Mouse (Mus musculus) erythroblast, embryonic 14.5 days (primary cell): ENCODE measurements around the gene Ncbp3. TPM values are rescaled to one million over a fixed set of nuclear protein-coding genes. Genes with fewer than 3 reads are reported as not detected.
A peak's percentile ranks its signal among the peaks of the same experiment; 100 is the strongest.

Source experiments
- H3K27me3 ChIP-seq: 2 replicates; pipeline ENCODE4 v1.6.1; 2012; ENCODE audit warnings: inconsistent platforms; ENCODE audit not compliant: control insufficient read depth
- H3K36me3 ChIP-seq: 2 replicates; pipeline ENCODE4 v1.6.1; 2012; ENCODE audit warnings: mild to moderate bottlenecking, inconsistent platforms; ENCODE audit not compliant: control insufficient read depth
- H3K4me1 ChIP-seq: 2 replicates; pipeline ENCODE4 v1.6.1; 2012; ENCODE audit warnings: inconsistent platforms; ENCODE audit not compliant: control insufficient read depth
- H3K4me3 ChIP-seq: replicated peaks from 2 replicates; pipeline ENCODE3; 2012; ENCODE audit warnings: moderate library complexity, mild to moderate bottlenecking, inconsistent platforms
- H3K9me3 ChIP-seq: 2 replicates; pipeline ENCODE4 v1.6.1; 2012; ENCODE audit warnings: low read length, inconsistent platforms, mixed read lengths; ENCODE audit not compliant: control insufficient read depth
- GATA1 ChIP-seq: IDR thresholded peaks from 2 replicates; pipeline ENCODE4 v1.6.1; 2012; ENCODE audit warnings: low read length, inconsistent platforms, mixed read lengths
- TAL1 ChIP-seq: IDR thresholded peaks from 3 replicates; pipeline ENCODE4 v1.6.1; 2012; ENCODE audit warnings: low read length, inconsistent platforms, mixed read lengths
- polyA plus RNA-seq: library from polyadenylated mRNA; stranded (reverse); fragments of >175 nt; gene quantifications from 2 replicates; pipeline ENCODE4 v1.2.3, GENCODE M21; 2012

Ncbp3 gene
- polyA plus RNA-seq, 1 experiment: 0.34 TPM

DNA sequence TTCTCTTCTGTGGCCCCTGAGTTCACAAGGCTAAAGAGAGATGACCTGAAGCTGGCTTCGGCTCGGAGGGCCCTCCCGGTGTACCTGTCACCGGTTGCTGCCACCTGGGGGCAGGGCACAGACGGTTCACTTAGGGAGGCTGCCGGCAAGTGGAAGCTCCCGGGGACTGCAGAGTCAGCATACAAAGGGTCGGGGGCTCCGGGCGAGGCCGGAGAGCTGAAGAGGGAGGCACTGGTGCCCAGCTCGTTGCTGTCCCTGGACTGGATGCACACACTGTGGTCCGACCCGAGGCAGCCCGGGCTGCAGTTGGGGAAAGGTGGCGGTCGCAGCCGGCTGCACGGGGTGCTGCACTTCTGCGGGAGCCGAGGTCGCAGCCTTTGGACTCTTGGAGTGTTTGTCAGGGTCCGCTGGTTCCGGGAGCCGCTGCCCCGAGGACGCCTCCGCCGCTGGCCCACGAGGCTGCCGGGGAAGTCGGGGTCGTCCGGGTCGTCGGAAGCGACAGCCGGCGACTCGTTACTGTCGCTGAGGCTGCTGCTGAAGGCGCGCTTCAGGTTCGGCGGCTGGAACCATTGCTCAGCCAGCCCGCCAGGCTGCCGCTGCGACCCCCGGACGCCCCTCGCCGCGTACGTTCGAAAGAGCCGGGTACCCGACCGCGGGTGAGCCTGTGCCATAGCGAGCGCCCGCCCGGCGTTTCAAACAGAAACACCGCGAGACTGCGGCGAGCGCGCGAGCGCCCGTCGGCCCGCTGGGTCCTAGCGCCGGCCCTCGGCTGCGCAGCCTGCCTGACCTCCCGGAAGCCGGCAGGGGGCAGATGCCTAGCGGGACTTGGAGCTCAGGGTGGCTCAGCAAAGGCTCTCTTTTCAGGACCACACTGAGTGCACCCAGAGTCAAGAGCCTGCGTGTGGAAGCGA lies 90.3 kb downstream of the Ncbp3 start, which contains the start of gene Haspin:
Gene Haspin (minus strand): TSS at position 704 of the 911 bp plus-strand sequence.
- Histone ChIP-seq H3K4me1 (peaks cover 49% of the 10 kb centered on the region), H3K27me3 (no peaks in the 10 kb centered on the region), H3K9me3 (no peaks in the 10 kb centered on the region), H3K4me3 (peak within 1 kb of the TSS; percentile 79), H3K36me3 (peaks cover 36% of the 10 kb centered on the region)
- TF ChIP-seq TAL1 (no peak), GATA1 (no peak)

Other genes starting within 250 kb of the Ncbp3 start
- gene Atp2a3, start 86.6 kb upstream of the Ncbp3 start, polyA plus RNA-seq: 0.19 TPM in 2 replicates
- gene P2rx1, start 48.7 kb upstream of the Ncbp3 start, polyA plus RNA-seq: 0.12 TPM in 2 replicates
- gene Camkk1, start 28.8 kb upstream of the Ncbp3 start, polyA plus RNA-seq: 0.01 and 0.02 TPM in 2 replicates
- gene Itgae, start 42.8 kb downstream of the Ncbp3 start, polyA plus RNA-seq: not detected in 2 replicates
- gene Haspin, start 90.5 kb downstream of the Ncbp3 start, polyA plus RNA-seq: 1.2 and 1.4 TPM in 2 replicates
- not detected in 2 replicates for gene P2rx5, start 112.6 kb downstream of the Ncbp3 start, polyA plus RNA-seq
- 19.4 and 20.4 TPM in 2 replicates for gene Emc6, start 129.3 kb downstream of the Ncbp3 start, polyA plus RNA-seq
- gene Tax1bp3, start 129.3 kb downstream of the Ncbp3 start, polyA plus RNA-seq: 0.36 and 1.1 TPM in 2 replicates
- gene Ctns, start 151.3 kb downstream of the Ncbp3 start, polyA plus RNA-seq: 0.35 and 0.54 TPM in 2 replicates
- 0.03 and 0.05 TPM in 2 replicates for gene Shpk, start 151.7 kb downstream of the Ncbp3 start, polyA plus RNA-seq
- gene Trpv1, start 186.5 kb downstream of the Ncbp3 start, polyA plus RNA-seq: not detected in 2 replicates
- gene Trpv3, start 219.6 kb downstream of the Ncbp3 start, polyA plus RNA-seq: 0.01 TPM in 1 of 2 replicates, not detected in the other